Mouse (Mus musculus): Measurements from ENCODE around the gene Ppat.

DNA sequence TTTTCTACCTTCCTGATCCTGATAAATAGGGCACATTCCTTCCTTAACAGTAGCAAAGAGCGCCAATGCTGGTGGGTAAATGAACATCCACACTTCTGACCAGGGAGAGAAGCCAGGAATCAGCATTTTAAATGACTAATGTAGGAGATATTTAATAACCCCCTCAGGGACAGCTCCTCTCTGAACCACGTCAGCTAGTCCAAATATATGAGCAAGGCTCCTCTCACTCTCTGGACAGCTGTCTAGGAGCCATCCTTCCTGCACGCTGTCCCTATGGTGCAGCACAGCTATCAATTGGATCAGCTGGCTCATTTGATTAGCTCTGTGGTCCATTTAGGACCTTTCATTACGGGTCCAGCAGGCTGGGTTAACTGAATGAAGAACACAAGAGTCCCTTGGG lies 28.5 kb downstream of the Ppat start:
- TF ChIP-seq CTCF (conservative IDR thresholded peaks at IDR 0.05; ENCODE audit: low read length) (no peak), NANOG (IDR thresholded peaks at IDR 0.05; ENCODE audit: borderline replicate concordance, low read length) (no peak), POU5F1 (IDR thresholded peaks at IDR 0.05; ENCODE audit: borderline replicate concordance, low read length) (no peak)
